Mouse (Mus musculus) kidney, adult 10 weeks (tissue): Measurements from ENCODE around the gene Acvr2a. TPM values are rescaled to one million over a fixed set of nuclear protein-coding genes. Genes with fewer than 3 reads are reported as not detected.

Experiments used
- polyA plus RNA-seq: library from polyadenylated mRNA; stranded (reverse); fragments of 350-450 nt; fragmentation: Illumina TruSeq; extraction: RNeasy Lipid Tissue Mini Kit (QIAGEN cat#74804); gene quantifications from one replicate; pipeline ENCODE4 v1.2.3, GENCODE M21; 2014; ENCODE audit warnings: low read depth, low replicate concordance

Acvr2a gene
- polyA plus RNA-seq: 51.9 TPM

GRCm38 (mm10) chr2:48813371-48814222 lies at the start of gene Acvr2a:
Gene Acvr2a, plus strand, starts transcription at chr2:48814109.

GRCm38 (mm10) chr2:48948841-48949584 lies 135.1 kb downstream of the Acvr2a start, which contains the start of gene Mbd5:
Gene Mbd5, plus strand, starts transcription at chr2:48949508.

GRCm38 (mm10) chr2:48950252-48950315 lies 136.2 kb downstream of the Acvr2a start, which contains the start of gene Orc4:
Gene Orc4, minus strand, starts transcription at chr2:48950277.

Other genes starting within 250 kb of the Acvr2a start
- 31.0 TPM for gene Mbd5, start 135.4 kb downstream of the Acvr2a start, polyA plus RNA-seq
- 181 TPM for gene Orc4, start 136.2 kb downstream of the Acvr2a start, polyA plus RNA-seq